Mouse (Mus musculus): ENCODE results near the gene Pgf.
A peak's percentile ranks its signal among the peaks of the same experiment; 100 is the strongest.

Pgf gene

DNA sequence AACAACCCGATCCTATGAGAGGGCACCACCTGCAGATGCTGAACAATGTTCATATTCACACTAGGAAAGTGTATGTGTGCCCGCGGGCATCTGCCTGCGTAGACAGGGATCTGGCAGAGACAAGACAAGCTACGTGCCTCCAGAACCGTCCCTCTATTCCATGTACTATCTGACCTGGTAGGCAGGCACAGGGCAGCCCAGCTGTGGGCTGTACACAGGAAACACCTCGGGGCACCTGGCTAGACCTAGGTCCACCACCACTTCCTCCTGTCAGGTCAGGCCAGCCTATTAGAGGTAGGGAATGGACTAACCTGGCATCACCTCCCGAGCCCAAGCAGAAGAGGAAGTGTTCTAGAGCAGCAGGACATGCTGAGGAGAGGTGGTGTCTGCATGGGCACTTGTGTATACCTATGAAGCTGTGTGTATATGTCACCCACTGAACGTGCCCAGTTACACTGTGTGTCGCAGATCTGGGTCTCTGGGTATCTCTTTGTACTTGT lies at the start of gene Pgf:
Gene Pgf, minus strand, starts transcription at position 51 of the 500 bp plus-strand sequence.
- no peak for DNase-seq (ENCODE audit: low spot score in 2 of 2)

DNA sequence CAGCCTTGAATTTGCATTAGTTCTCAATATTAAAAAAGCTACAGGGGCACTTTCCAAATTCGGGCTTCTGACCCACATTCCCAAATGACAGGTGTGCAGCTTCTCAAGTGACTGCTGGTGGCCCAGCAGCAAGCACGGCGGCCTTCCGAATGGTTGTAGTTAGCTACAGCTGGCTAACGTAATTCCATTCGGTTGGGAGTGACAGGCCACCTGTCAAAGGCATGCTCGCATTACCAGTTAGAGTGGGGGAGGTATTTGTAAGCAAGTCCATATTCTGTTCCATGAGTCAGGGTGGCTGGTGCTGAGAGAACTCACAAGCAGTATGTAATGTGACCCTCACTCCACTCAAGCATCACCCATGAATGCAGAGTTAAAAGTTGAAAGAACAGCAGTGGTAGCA lies 49.6 kb upstream of the Pgf start:
- DNase-seq (ENCODE audit: low spot score in 2 of 2), result no peak

DNA sequence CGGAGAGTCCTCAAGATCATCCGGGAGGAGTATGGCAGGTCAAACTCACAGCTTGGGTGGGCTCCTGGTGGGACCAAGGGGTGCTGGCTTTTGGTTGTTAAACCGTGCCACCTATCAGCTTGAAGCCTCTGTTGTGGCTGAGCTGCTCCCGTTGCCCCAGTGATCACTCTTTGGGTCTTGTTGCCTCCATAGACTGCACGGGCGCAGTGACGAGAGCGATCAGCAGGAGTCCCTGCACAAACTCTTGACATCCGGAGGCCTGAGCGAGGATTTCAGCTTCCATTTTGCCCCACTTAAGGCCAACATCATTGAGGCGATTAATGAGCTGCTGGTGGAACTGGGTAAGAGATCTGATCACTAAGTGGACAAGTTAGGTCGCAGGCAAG lies 42.3 kb upstream of the Pgf start:
- DNase-seq (ENCODE audit: low spot score in 2 of 2), result no peak

DNA sequence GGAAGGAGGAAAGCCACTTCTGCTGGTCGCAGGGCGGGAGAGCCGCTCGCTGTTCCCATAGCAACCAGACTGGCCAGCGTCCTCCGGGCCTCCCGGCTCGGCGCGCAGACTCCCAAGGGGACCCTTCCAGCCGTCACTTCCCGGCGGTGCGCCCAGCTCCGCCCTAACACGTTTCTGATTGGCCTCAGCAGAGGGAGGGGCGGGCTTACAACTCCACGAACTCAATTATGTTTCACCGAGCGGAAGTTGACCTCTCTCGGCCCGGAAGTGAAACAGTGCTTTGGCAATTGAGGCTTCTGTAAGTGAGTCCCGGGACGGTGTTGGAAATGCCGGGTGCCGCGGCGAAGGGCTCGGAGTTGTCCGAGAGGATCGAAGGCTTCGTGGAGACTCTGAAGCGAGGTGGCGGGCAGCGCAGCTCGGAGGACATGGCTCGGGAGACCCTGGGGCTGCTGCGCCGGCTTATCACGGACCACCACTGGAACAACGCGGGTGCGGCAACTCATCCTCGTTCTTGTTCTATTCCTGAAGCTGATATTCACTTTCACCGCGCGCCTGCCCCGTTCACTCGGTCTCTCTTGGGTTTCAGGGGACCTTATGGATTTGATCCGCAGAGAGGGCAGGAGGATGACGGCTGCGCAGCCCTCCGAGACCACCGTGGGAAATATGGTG lies 41.8 kb upstream of the Pgf start, which contains the start of gene Eif2b2:
Gene Eif2b2, plus strand, starts transcription at position 246 of the 669 bp plus-strand sequence.
- DNase-seq (ENCODE audit: low spot score in 2 of 2), result peak; percentile 96 to 98

DNA sequence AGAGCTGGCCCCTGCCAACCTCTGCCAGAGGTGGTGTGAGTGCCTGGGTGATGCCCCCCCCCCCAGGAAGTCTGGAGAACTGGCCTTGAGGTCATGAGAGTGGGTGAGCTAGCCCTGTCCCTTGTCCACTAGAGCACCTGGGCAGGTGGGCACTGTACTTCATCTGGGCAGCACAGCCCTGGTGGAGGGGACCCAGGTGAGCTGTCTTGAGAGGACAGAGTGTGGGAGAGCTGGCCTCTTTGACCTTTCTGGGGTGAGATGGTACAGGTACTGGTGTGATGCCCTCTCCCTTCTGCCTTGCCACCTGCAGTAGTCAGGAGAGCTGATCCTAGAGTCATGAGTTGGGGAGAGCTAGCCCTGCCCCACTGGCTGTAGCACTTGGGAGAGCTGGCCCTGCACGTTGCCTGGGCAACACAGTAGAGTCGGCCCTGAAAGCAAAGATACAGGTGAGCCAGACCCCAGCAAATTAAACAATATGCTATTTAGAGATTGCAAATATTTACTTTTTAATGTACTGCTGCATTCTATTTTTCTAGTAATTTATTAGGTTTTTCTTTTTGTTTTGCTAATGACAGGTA lies 40.2 kb upstream of the Pgf start:
- no peak for DNase-seq (ENCODE audit: low spot score in 2 of 2)

DNA sequence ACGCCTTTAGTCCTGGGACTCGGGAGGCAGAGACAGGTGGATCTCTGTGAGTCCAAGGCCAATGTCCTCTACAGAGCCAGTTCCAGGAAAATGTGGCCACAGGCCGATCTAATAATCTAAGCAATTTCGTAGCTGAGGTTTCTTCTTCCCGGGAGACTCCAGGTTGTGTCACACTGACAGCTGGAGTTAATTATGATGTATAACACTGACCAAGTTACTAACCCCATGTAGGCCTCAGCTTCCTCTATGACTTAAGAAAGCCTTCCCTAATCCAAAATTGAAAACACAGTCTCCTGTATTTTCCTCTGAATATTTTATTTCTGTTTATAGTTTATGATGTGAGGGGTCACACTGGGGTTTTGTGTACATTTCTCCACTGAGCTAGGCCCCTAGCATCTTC lies 37.4 kb upstream of the Pgf start:
- no peak for DNase-seq (ENCODE audit: low spot score in 2 of 2)

DNA sequence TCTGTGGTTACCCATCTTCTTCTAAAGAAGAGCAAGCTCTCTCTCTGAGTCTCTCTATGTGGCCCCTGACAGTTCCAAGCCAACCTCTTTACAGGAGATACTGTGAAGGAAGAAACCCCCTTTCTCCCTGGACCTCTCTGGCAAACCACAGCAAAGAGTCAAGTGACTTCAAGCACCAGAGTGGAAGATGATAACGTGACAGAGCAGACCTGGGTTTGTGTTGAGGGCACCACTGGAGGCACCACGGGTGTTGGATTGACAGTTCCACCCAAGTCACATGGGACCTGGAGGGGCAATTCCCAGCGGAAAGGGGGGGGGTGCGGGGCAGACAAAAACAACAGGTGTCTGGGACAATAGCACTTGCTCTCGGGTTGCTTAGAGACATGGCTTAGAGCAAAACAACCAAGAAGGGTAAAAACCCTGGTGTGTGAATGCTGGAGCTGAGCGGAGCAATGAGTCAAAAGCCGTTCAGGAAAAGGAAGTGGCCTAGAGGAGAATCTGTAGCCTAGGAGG lies 31.2 kb upstream of the Pgf start:
- no peak for DNase-seq (ENCODE audit: low spot score in 2 of 2)

DNA sequence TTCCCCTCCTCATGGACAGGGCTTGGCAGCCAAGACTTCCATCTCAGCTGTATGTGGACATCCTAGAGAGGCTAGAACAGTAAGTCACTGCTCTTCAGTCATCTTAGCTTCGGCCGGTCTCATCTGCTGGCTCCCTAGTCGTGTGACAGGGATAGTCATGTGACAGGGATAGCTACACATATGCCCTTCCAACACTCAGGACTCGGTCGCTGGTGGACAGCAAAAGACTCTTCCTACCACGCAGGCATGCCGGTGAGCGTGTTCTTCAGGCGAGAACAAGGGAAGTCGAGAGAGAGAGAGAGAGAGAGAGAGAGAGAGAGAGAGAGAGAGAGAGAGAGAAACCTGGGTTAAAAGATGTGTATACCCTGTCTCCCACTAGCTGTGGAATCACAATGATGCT lies 27.8 kb upstream of the Pgf start:
- DNase-seq (ENCODE audit: low spot score in 2 of 2), result no peak

DNA sequence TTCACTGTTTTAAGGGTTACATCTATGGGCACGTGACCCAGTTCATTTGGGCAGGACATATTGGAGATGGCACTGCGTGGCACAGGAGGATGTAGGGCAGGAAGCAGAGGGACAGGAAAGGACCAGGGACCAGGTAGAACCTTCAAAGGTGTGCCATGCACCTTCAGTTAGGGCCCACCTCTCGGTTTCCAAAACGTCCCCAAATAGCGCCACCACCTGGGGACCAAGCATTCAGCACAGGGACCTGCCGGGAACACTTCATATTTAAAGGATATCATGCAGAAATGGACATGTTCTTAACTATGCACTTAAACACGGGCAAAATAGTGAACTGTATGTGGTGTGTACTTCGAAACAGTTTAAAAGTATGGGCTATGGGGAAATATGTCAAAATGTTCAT lies 26.5 kb upstream of the Pgf start:
- DNase-seq (ENCODE audit: low spot score in 2 of 2), result no peak

DNA sequence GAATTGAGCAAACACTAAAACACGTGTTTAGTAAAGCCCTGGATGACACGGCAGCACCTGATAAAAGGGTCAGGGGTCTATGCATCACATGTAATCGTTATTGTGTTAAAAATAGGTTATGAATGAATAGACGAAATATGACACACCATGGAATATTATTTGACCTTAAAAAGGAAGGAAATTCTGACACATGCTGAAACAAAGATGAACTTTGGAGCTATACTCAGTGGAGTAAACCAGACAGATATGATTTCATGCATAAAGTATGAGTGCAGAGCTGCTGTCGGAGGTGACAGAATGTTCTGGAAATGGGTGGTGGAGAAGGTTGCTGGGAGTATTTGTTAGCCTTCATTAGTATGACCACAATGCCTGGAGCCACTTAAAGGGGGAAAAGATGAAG lies 26.1 kb upstream of the Pgf start:
- no peak for DNase-seq (ENCODE audit: low spot score in 2 of 2)

DNA sequence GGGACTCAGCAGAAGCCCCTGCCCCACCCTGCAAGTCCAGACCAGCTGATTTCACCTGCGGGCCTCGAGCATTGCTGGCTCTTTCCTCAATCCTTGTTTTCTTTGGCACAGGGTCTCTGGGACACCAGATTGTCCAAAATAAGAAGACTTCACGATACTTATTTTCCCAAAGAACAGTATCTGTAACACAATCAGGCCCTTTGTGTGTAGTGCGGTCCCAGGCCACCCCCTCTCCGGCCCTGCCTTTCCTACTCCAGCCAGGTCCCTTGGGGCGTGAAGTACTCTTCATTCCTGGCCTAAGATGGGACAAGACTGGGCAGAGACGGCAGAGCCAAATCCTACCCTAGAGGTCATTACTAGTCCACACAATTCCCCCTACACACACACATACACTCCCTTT lies 24.6 kb upstream of the Pgf start:
- no peak for DNase-seq (ENCODE audit: low spot score in 2 of 2)

DNA sequence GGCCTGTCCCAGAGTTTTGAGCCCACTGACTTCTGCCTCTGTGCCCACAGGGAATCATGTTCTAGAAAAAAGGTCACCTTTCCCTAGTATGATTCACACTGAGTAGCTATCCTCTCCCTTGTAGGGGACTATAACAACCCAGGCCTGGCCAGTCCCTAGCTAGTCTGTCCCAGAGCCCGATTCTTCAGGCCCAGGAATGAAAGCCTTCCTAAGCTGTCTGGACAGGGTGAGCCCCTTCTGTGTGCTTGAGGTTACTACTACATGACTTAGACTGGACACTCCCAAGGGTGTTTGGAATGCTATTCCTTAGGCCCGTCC lies 24.2 kb upstream of the Pgf start:
- DNase-seq (ENCODE audit: low spot score in 2 of 2), result no peak

DNA sequence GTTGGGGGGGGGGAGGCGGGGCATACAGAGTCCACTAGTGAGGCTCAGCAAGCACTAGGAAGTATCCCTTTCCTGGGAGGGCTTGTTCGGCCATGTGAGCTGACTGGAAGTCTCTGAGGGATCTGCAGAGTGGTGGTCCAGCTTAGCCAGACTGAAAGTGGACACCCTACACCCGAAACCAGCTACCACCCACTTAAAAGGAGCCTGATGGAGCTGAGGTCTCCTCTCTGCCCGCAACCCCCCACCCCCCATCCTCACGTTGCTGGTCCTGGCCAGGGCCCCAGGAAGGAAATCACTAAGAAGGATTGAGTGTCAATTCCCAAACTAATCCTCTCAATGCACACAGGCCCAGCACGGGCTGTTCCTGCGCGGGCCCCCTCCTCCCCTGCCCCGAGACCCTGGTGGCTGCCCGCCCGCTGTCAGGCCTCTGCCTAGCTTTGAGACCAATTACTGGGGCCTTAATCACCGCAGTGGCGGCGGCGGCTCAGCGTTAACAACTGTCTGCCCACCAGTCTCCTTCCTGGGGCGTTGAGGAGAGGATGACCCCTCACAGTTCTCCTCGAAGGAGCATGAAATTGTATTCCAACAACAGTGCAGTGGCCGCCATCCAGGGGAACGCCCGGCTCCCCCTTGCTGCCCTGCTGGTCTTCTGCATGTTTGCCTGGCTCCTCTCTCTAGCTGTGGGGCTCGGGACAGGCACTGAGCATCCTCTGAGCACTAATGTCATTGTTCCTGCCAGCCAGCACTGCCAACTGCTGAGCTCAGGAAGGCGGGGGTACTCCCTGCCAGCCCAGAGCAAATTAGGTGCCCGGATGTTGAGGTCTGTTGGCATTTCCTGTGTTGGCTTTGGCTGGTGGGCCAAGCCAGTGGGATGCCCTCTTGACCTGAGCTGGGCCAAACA lies 23.6 kb upstream of the Pgf start:
- DNase-seq (ENCODE audit: low spot score in 2 of 2), result no peak

DNA sequence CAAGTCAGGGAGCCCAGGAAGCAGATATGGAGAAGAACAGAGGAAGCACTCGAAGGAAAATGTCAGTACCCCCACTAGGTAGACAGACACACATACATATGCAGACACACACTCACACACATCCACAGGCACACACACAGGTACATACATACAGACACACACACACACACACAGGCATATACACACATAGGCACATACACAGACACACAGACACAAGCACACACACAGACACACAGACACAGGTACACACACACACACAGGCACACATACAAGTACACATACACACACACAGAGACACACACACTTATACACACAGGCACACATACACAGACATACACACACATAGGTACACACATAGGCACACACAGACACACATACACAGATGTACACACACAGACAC lies 22.4 kb upstream of the Pgf start:
- no peak for DNase-seq (ENCODE audit: low spot score in 2 of 2)

DNA sequence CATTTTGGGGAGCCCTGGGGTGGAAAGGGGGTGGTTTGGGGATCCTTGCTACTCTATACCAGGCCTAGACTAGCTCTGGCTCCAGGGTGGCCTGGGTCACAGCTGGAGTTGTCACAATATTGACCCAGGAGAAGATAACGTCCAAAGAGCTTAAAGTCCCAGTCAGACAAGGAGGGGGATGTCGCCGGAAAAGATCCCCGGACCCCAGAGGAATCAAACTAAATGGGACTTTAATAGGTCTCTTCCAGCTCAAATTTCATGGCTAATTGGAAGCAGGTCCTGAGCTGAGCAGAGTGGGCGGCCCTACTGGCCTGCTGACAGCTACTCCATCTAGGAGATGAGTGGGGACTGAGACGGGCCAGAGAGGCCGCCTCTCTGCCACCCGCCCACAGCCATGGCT lies 20.3 kb upstream of the Pgf start:
- DNase-seq (ENCODE audit: low spot score in 2 of 2), result no peak

DNA sequence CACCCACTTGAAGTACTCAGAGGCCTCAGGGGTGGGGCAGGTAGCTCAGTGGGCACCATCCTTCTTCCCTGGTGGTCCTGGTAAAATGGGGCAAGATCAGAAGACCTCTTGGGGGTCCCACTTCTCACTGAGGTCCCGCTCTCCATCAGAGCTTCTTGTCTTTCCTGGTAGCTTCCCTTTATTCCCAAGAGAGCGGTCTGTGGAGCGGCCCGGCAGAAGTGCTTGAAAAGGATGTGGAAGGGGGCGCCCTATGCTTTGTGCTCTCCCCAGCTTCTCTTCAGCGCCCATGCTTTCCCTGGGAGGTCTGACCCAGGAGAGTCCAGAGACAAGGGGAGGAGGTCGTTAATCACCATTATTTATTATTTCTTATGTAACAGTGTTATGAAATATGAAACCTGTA lies 19.8 kb upstream of the Pgf start:
- no peak for DNase-seq (ENCODE audit: low spot score in 2 of 2)

DNA sequence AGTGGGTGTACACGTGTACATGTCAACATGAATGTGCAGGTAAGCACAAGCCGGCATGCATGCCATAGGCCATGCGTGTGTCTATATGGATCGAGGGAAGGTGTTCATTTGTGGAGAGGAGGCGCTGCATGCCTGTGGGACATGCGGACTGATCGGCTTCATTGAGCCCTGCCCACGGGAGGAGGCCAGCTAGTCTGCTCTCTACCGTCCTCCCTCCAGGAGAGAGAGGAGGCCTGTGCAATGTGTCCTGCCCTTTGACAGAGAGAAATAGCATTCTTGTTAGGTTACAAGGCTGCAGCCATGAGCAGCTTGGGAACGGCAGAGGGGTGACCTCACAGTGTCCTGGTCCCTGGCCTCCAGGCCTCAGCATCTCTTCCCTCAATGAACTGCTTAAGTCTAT lies 18.6 kb upstream of the Pgf start:
- DNase-seq (ENCODE audit: low spot score in 2 of 2), result no peak

DNA sequence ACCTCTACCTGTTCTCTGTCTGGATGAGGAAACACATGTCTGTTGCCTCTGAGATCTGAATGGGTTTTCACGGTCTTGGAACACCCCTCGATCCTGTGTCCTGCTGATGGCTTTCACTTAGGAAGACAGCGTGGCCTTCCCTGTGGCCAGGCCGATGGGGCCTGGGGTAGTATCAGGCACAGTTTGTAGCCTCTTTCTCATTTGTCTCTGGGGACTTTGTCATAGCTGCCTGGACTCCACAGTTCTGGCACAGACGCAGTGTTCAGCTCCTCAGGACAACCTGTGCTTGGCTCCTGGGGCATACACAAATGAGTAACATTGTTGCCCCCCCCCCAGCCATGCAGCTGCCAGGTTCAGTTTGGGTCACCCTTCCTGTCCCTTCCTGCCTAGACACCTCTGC lies 17.5 kb upstream of the Pgf start:
- DNase-seq (ENCODE audit: low spot score in 2 of 2), result no peak

DNA sequence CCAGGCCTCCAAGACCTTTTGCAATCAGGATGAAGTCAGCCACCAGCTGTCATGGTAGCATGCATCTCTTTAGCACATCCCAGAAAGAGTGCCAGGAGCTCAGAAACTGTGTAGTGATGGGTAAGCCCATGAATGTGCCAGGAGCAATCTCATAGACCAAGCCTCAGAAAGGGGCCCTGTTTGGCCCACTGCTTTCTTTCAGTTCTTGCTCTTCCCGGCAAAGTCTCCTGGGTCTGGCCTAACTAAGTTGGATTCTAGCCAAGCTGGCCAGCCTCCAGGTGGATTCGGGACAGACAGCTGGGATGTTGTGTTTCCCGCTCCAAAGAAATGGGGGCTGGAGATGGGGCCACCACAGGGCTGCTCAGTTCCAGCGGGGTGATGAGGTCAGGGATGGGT lies 17.0 kb upstream of the Pgf start:
- peak in 1 of 2 experiments; percentile 69 for DNase-seq (ENCODE audit: low spot score in 2 of 2)

DNA sequence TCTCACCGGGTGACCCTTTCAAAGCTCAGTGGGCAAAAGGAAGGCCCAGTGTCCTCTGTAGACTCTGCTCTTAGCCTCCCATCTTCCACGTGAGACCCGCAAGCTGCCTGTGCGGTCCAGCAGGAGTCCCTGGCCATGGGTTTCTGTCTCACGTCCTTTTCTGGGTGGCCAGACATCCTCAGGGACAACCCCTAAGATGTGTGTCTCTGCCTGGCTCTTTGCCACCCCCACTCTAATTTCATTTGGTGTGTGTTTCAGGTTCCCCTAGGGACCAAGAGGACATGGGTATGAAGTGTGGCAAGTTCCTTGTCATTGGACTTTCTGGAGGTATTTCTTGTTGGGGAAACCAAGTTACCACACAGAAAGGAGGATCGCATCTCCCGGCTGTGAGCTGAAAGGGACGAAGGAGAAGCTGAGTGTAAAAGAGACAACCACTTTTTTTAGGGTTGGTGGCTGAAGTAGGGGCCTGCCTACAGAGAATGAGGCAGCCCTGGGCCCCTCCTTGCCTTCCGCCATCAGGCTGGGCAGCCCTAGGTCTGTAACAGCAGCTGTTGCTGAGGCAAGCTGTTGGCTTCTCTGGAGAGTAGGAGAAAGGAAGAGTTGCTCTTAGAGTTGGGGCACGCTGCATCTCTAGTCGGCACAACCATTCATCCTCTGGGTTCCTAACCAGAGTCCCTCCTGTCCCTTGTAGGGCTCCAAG lies 16.5 kb upstream of the Pgf start:
- no peak for DNase-seq (ENCODE audit: low spot score in 2 of 2)

DNA sequence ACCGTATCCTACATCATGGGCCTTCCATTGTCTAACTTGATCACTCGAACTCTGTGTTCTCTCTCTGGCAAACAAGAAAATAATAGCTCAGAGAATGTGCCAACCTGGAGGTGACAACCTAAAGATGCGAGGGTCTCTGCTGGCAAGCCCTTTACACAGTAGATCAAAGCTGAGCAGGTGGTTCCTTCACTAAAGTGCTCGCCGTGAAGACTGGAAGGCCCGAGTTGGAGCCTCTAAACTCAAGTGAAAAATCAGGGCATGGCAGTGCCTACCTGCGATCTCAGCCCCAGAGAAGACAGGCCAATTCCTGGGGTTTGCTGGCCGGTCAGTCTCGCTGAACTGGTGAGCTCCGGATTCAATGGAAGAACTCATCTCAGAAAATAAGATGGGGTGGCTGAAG lies 15.6 kb upstream of the Pgf start:
- no peak for DNase-seq (ENCODE audit: low spot score in 2 of 2)

DNA sequence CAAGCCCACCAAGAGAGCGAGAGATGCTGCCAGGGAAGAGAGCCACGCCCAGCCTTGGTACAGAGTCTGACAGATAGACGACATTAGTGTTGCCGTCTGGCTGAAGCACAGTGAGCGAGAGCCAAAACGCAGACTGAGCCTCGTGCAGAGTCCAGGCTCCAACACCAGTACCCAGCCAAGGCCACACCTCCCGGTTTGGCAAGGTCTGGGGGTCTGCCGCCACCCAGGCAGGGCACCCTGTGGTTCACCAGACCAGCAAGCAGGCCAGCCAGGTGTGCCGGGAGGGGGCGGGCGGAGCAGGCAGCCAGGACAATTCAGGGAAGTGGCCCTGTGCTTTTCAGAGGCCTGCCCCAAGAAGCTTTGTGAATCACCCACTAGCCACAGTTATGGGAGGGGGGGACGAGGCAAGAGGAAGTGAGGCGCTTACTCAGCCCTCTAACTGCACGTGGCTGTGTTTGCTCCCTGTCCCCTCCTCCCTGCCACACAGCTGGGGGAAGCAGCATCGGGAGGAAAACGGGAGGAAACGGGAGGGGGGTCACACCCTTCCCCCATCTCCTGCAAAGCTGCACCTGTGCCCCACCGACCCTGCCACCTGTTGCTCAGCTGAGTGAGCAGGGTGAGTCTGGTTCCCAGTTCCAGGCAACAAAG lies 15.0 kb upstream of the Pgf start:
- peak; percentile 53 to 55 for DNase-seq (ENCODE audit: low spot score in 2 of 2)

All from urinary bladder, adult 18-20 months (tissue).